Mouse (Mus musculus): Measurements from ENCODE around the gene Mrgprg. TPM values are rescaled to one million over a fixed set of nuclear protein-coding genes. Genes with fewer than 3 reads are reported as not detected.

The Mrgprg gene
- 1 to 10 TPM; 1.3 to 3.8 TPM for total RNA-seq (2021)
- long read RNA-seq, experiment 1, partial matches to known transcripts, result 0 of 2 reads
- long read RNA-seq, experiment 1, other reads (novel, unspliced or antisense), result 0 of 2 reads
- long read RNA-seq, experiment 2, result 0 reads

- no peak for DNase-seq
Measured at GRCm38 (mm10) chr7:143766893-143767292, at the start of gene Mrgprg. Gene Mrgprg (minus strand): TSS chr7:143766993.

GRCm38 (mm10) chr7:143808909-143809308, 42.1 kb upstream of the Mrgprg start:
- peak; percentile 38 to 45 for DNase-seq

- no peak for DNase-seq
Measured at GRCm38 (mm10) chr7:143805199-143805624, 38.4 kb upstream of the Mrgprg start.

GRCm38 (mm10) chr7:143801195-143802065, 34.6 kb upstream of the Mrgprg start:
- peak in 1 of 2 experiments; percentile 55 for DNase-seq

GRCm38 (mm10) chr7:143800770-143801169, 34.0 kb upstream of the Mrgprg start:
- DNase-seq, result no peak

- DNase-seq, result no peak
Measured at GRCm38 (mm10) chr7:143798783-143799182, 32.0 kb upstream of the Mrgprg start.

GRCm38 (mm10) chr7:143793121-143793520, 26.3 kb upstream of the Mrgprg start:
- DNase-seq, result peak; percentile 63 to 73

GRCm38 (mm10) chr7:143792336-143792985, 25.7 kb upstream of the Mrgprg start:
- no peak for DNase-seq

GRCm38 (mm10) chr7:143783996-143784829, 17.4 kb upstream of the Mrgprg start, which contains the start of gene Mrgpre:
Gene Mrgpre (minus strand): TSS chr7:143784500.
- DNase-seq, result peak; percentile 77 to 80

- no peak for DNase-seq
Measured at GRCm38 (mm10) chr7:143783378-143783995, 16.7 kb upstream of the Mrgprg start.

- DNase-seq, result no peak
Measured at GRCm38 (mm10) chr7:143777375-143777774, 10.6 kb upstream of the Mrgprg start.

GRCm38 (mm10) chr7:143776137-143776536, 9.3 kb upstream of the Mrgprg start:
- DNase-seq, result no peak

- DNase-seq, result no peak
Measured at GRCm38 (mm10) chr7:143769461-143769860, 2.7 kb upstream of the Mrgprg start.

- no peak for DNase-seq
Measured at GRCm38 (mm10) chr7:143768267-143768666, 1.5 kb upstream of the Mrgprg start.

GRCm38 (mm10) chr7:143764876-143765530, 1.8 kb downstream of the Mrgprg start:
- DNase-seq, result no peak

GRCm38 (mm10) chr7:143763794-143764193, 3.0 kb downstream of the Mrgprg start:
- no peak for DNase-seq

GRCm38 (mm10) chr7:143758956-143759355, 7.8 kb downstream of the Mrgprg start:
- DNase-seq, result no peak

GRCm38 (mm10) chr7:143757696-143758095, 9.1 kb downstream of the Mrgprg start:
- DNase-seq, result no peak

GRCm38 (mm10) chr7:143757027-143757390, 9.8 kb downstream of the Mrgprg start:
- DNase-seq, result peak; percentile 87 to 88

- DNase-seq, result no peak
Measured at GRCm38 (mm10) chr7:143756125-143757026, 10.4 kb downstream of the Mrgprg start, which contains the start of gene Osbpl5. Gene Osbpl5 (minus strand): TSS chr7:143756985.
